Mouse (Mus musculus) brown adipose tissue, adult 24 weeks (tissue): ENCODE results near the gene Nrip2. TPM values are rescaled to one million over a fixed set of nuclear protein-coding genes. Genes with fewer than 3 reads are reported as not detected.
"Not testable (repeated sequence)": the region's sequence is repeated elsewhere in the genome, so short reads cannot be mapped to it uniquely, and the experiment has no call there.

Experiments
- H3K27ac ChIP-seq: fragments of 200-500 bp; replicated peaks from 2 replicates; pipeline ENCODE4 v1.5.1; 2012; ENCODE audit warnings: low read depth, mild to moderate bottlenecking, low read length
- H3K4me1 ChIP-seq: fragments of 200-500 bp; 2 replicates; pipeline ENCODE4 v1.6.1; 2012; ENCODE audit warnings: low read length, mixed read lengths; ENCODE audit not compliant: control insufficient read depth, insufficient read depth, insufficient read length
- H3K4me3 ChIP-seq: fragments of 200-500 bp; 2 replicates; pipeline ENCODE4 v1.5.1; 2012; ENCODE audit warnings: low read depth, mild to moderate bottlenecking, low read length, moderate library complexity; ENCODE audit not compliant: insufficient read depth
- polyA plus RNA-seq: library from polyadenylated mRNA; stranded (reverse); fragments of >200 nt; gene quantifications from 2 replicates; pipeline ENCODE4 v1.2.4, GENCODE M21; 2012; ENCODE audit not compliant: missing spikeins, insufficient read depth, insufficient read length

Gene Nrip2
- polyA plus RNA-seq, 1 experiment = 1.1 TPM

DNA sequence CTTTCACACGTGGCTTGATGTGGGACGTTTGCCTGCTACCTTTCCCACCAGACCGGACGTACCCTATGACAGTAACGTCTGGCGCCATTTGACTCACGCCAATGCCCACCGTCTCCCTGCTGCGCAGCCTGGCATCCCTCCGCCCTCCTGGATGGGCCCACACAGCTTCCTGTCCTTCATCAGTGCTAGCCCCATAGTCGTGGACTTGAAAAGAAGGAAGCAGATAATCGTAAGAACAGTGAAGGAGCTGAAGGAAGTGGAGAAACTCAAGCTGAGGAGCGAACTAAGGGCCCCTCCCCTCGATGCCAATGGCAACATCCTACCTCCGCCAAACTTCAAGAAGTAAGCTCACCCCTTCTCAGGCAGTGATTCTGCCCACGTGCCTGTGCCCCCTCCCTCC, 19.5 kb upstream of the Nrip2 start:
- Histone ChIP-seq H3K4me3 (no peak overlapping the region), H3K27ac (no peak overlapping the region), H3K4me1 (no peaks in the 10 kb centered on the region)

DNA sequence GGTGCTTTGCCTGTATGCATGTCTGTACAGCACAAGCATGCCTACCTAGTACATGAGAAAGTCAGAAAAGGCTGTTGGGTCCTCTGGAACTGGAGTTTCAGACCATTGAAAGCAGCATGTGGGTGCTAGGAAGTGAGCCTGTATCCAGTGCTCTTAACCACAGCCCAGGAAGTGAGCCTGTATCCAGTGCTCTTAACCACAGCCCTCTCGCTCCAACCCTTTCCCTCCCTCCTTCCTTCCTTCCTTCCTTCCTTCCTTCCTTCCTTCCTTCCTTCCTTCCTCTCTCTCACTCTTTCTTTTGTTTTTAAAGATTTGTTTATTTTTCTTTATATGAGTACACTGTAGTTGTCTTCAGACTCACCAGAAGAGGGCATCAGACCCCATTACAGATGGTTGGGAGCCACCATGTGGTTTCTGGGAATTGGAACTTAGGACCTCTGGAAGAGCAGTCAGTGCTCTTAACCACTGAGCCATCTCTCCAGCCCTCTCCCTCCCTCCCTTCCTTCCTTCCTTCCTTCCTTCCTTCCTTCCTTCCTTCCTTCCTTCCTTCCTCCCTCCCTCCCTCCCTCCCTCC, 18.4 kb upstream of the Nrip2 start:
- H3K4me3 ChIP-seq, H3K4me1 ChIP-seq, H3K27ac ChIP-seq: not testable (repeated sequence)

DNA sequence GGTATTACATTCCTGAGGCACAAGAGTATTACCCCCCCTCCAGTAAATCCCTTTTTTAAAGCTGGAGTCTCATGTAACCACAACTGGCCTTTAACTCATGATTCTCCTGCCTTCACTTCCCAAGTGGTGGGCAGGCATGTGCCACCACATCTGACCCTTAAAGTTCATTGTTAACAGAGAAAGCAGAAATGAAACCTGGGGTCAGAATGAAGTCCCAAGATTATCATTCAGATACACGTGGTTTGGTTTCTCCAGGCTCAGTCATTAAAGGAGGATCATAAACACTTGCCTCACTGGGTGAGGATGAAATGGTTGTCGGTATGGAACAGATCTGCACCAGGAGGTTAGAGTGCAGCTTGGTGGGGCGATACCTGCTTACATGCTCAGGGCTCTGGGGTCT, 17.8 kb upstream of the Nrip2 start:
- Histone ChIP-seq H3K27ac (no peak overlapping the region), H3K4me3 (no peak overlapping the region), H3K4me1 (no peaks in the 10 kb centered on the region)

- no peak overlapping the region for H3K4me3 ChIP-seq
- H3K4me1 ChIP-seq = no peaks in the 10 kb centered on the region
These were observed 15.3 kb upstream of the Nrip2 start for GRCm38 (mm10) chr6:128383752-128384151.

DNA sequence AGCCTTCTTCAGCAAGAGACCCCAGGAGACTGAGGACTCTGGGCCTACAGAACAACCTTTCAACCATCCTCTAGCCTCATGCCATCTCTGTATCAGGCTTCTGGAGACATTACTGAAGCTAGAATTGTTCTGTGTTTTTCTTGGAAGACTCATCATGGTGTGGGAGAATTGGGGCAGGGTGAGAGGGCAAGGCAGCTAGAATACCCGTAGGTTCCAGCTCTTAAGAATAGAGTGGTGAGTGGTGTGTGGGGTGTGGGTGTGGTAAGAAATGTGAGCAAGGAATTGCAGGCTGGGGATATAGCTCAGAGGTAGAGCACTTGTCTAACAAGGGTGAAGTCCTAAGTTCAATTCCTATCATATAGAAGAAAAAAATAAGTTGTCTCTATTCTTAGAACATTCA, 14.1 kb upstream of the Nrip2 start:
- Histone ChIP-seq H3K4me3 (no peak overlapping the region), H3K4me1 (no peaks in the 10 kb centered on the region), H3K27ac (no peak overlapping the region)

More at GRCm38 (mm10) chr6:128383752-128384151, 15.3 kb upstream of the Nrip2 start:
- no peak overlapping the region for H3K27ac ChIP-seq

- no peak overlapping the region for H3K4me3 ChIP-seq
- H3K4me1 ChIP-seq = no peaks in the 10 kb centered on the region
- H3K27ac ChIP-seq = no peak overlapping the region
These were observed 9.9 kb upstream of the Nrip2 start for GRCm38 (mm10) chr6:128389185-128389584.

- Histone ChIP-seq H3K4me3 (no peak overlapping the region), H3K27ac (no peak overlapping the region), H3K4me1 (no peaks in the 10 kb centered on the region)
These were observed 8.4 kb upstream of the Nrip2 start for GRCm38 (mm10) chr6:128390683-128391082.

GRCm38 (mm10) chr6:128397574-128398261, 1.4 kb upstream of the Nrip2 start:
- Histone ChIP-seq H3K4me1 (peaks cover 7% of the 10 kb centered on the region), H3K27ac (0 out of 2 replicates have a peak overlapping the region, but pooled peaks have one; percentile 28), H3K4me3 (no peak overlapping the region)

GRCm38 (mm10) chr6:128399421-128400185, 507 bp downstream of the Nrip2 start:
- peaks cover 11% of the 10 kb centered on the region for H3K4me1 ChIP-seq
- no peak overlapping the region; the same call in 1 of the 2 replicates for H3K27ac ChIP-seq
- peak overlapping the region; percentile 12; the same call in 1 of the 2 replicates for H3K4me3 ChIP-seq

- H3K4me1 ChIP-seq = peaks cover 12% of the 10 kb centered on the region
- no peak overlapping the region for H3K4me3 ChIP-seq
- H3K27ac ChIP-seq = no peak overlapping the region
These were observed 5.6 kb downstream of the Nrip2 start for GRCm38 (mm10) chr6:128404708-128405107.

DNA sequence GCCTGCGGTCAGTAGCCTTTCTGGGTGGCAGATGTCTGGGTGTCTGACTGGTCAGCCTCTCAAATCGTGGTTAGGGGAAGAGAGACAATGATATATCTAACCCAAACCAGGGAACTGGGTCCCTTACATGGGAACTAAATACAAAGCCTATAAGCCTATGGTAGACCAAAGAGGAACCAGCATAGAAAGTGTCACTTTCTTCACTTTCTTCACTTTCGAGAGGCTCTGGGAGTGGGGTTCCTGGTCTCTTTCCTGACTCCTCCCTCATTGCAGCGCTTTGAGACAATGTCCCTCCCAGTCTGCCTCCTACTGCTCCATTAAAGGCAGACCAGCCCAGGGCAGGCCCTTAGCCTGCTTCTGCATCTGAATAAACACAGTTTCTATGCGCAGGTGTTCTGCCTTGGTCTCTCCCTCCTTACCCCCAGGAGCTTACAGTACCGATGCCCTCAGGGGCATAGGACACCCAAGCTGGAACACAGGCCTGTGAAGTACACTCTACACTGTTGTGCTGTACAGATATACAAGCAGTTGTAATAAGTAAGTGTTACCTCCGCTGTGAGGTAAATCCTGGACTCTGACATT, 9.5 kb downstream of the Nrip2 start:
- H3K4me3 ChIP-seq = no peak overlapping the region
- H3K27ac ChIP-seq = no peak overlapping the region
- H3K4me1 ChIP-seq = peaks cover 5% of the 10 kb centered on the region; the same call in 1 of the 2 replicates

DNA sequence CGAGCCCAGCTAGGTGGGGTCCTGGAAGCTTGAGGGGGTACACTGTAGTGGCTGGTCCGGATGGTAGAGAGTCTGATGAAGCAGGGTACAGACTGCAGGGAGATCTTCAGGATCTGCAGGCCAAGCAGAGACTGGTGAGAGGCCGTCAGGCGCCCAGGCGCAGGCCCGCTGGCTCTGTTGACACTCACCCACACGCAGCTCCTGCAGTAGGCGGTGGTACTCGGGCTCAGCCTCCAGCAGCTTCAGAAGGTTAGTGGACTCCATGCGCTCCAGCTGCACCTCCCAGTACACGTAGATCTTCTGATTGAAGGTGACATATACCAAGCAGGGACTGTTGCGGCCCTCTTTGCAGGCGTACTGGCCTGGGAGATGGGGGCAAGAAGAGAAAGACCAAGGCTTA, 11.2 kb downstream of the Nrip2 start:
- H3K4me3 ChIP-seq = no peak overlapping the region
- H3K27ac ChIP-seq = no peak overlapping the region
- H3K4me1 ChIP-seq = no peaks in the 10 kb centered on the region

DNA sequence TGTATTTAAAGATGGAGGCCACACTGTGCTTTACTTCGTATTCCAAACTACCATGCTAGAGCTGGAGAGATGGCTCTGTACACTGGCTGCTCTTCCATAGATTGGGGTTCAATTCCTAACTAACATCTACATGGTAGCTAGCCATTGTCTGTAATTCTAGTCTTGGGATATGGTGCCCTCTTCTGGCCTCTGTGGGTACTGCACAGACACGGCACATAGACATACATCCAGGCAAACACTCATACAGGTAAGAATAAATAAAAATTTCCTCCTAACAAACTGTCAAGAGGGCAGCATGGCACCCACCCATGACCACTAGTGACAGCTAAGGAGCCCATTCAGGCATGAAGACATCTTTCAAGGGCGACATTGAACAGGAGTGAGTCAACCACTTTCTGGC, 12.0 kb downstream of the Nrip2 start:
- H3K4me3 ChIP-seq = no peak overlapping the region
- H3K27ac ChIP-seq = no peak overlapping the region
- H3K4me1 ChIP-seq = no peaks in the 10 kb centered on the region

GRCm38 (mm10) chr6:128416169-128416568, 17.1 kb downstream of the Nrip2 start:
- H3K4me3 ChIP-seq = no peak overlapping the region
- H3K27ac ChIP-seq = no peak overlapping the region

DNA sequence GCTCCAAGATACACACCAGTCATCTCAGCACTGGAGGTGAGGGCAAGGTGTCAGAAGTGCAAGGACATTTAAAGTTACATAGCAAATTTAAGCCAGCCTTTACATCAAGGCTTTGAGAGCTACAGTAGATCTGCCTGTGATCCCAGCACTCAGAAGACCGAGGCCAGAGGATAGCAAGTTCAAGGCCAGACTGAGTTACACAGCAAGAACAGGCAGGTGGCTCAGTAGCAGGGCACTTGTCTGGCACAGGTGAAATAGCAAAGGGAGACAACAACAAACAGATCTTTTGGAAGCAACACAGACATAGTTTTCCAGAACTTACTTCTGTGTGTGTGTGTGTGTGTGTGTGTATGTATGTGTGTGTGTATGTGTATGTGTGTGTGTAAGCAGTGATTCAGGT, 19.0 kb downstream of the Nrip2 start:
- H3K4me1 ChIP-seq = no peaks in the 10 kb centered on the region
- no peak overlapping the region for H3K4me3 ChIP-seq
- H3K27ac ChIP-seq = no peak overlapping the region

More at GRCm38 (mm10) chr6:128416169-128416568, 17.1 kb downstream of the Nrip2 start:
- H3K4me1 ChIP-seq = no peaks in the 10 kb centered on the region
